Mouse (Mus musculus) limb, embryonic 14.5 days (tissue): ENCODE measurements around the gene Svs2. TPM values are rescaled to one million over a fixed set of nuclear protein-coding genes. Genes with fewer than 3 reads are reported as not detected.
"Not testable (repeated sequence)": the region's sequence is repeated elsewhere in the genome, so short reads cannot be mapped to it uniquely, and the experiment has no call there.

Experiments used
- ATAC-seq: fragments of 200-750 bp; cut with Nextera tagmentation; 2 replicates; pipeline ENCODE4 v1.8.0; 2017; ENCODE audit warnings: low read depth, moderate number of reproducible peaks, moderate TSS enrichment; ENCODE audit not compliant: low FRiP score
- DNase-seq: peaks from one replicate; pipeline ENCODE4 v3.0.0-alpha.2; 2015; ENCODE audit warnings: low spot score
- H3K27ac ChIP-seq: fragments of 300-500 bp; sonication (generic); replicated peaks from 2 replicates; pipeline ENCODE4 v1.5.1; 2014; ENCODE audit warnings: low read depth, mild to moderate bottlenecking, low read length, moderate library complexity, mixed read lengths
- H3K27me3 ChIP-seq: fragments of 300-500 bp; sonication (generic); 2 replicates; pipeline ENCODE4 v1.6.1; 2014; ENCODE audit warnings: low read length, mixed read lengths; ENCODE audit not compliant: control insufficient read depth, insufficient read depth
- H3K36me3 ChIP-seq: fragments of 300-500 bp; sonication (generic); 2 replicates; pipeline ENCODE4 v1.6.1; 2014; ENCODE audit warnings: mild to moderate bottlenecking, low read length, moderate library complexity, mixed read lengths; ENCODE audit not compliant: control insufficient read depth, insufficient read depth
- H3K4me1 ChIP-seq: fragments of 300-500 bp; sonication (generic); 2 replicates; pipeline ENCODE4 v1.6.1; 2014; ENCODE audit warnings: antibody characterized with exemption, low read length, mixed read lengths; ENCODE audit not compliant: control insufficient read depth, insufficient read depth
- H3K4me2 ChIP-seq: fragments of 300-500 bp; sonication (generic); replicated peaks from 2 replicates; pipeline ENCODE4 v1.6.1; 2014; ENCODE audit warnings: low read depth, mild to moderate bottlenecking, low read length, moderate library complexity; ENCODE audit not compliant: severe bottlenecking
- H3K4me3 ChIP-seq: fragments of 300-500 bp; sonication (generic); replicated peaks from 2 replicates; pipeline ENCODE4 v1.5.1; 2014; ENCODE audit warnings: low read length
- H3K9ac ChIP-seq: fragments of 300-500 bp; sonication (generic); 2 replicates; pipeline ENCODE4 v1.6.1; 2014; ENCODE audit warnings: mild to moderate bottlenecking, low read depth, low read length, moderate library complexity; ENCODE audit not compliant: severe bottlenecking
- H3K9me3 ChIP-seq: fragments of 300-500 bp; sonication (generic); 2 replicates; pipeline ENCODE4 v1.6.1; 2016; ENCODE audit warnings: low read length; ENCODE audit not compliant: control insufficient read depth
- POLR2A ChIP-seq: fragments of 200-500 bp; IDR thresholded peaks from 2 replicates; pipeline ENCODE4 v1.8.0; 2012; ENCODE audit warnings: inconsistent platforms, mild to moderate bottlenecking, moderate library complexity, borderline replicate concordance; ENCODE audit not compliant: insufficient read depth, insufficient read length; ENCODE audit errors: extremely low read depth
- WGBS: fragments of 180-500 bp; shearing (Covaris S2); extraction: QIAGEN DNeasy Blood & Tissue Kit; methylation state at CpG from one replicate; pipeline ENCODE4 v1.1.7; 2014; 5-methylcytosine and 5-hydroxymethylcytosine counted together
- polyA plus RNA-seq, 2 experiments: library from polyadenylated mRNA; depleted of rRNA in 1 of 2; stranded (reverse) in 1 of 2; unstranded in 1 of 2; fragments of >200 nt; fragmentation: Nextera tagmentation in 1 of 2; extraction: Ambion mirVana in 1 of 2; gene quantifications; 2 replicates each; pipeline versions ENCODE4 v1.2.1 to v1.2.3; 2012 to 2014

The Svs2 gene
- polyA plus RNA-seq, 2 experiments, result not detected

DNA sequence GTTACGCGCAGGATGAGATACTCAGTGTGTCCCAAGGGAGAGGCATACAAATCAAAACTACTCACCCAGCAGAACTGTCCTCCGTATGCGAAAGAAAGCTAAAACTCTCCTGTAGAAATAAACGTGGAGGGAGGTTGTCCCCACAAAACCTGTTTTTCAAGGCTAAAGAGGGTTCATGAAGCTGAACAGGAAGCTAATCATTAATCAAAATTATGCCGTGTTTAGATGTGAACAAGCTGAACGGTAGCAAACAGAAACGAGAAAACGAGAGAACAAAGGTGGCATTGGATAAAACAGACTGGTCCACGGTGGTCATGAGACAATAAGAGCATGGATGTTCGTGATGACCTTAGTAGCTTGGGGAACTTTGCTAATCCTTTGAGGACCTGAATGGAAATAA is 16.7 kb downstream of the Svs2 start, which contains the start of gene Wfdc15b:
TSS of gene Wfdc15b (minus strand) at position 139 of the 400 bp plus-strand sequence.
- Histone ChIP-seq H3K27me3 (no peaks in the 10 kb centered on the region), H3K4me3 (no peak within 1 kb of the TSS), H3K36me3 (no peaks in the 10 kb centered on the region), H3K9me3 (no peaks in the 10 kb centered on the region), H3K4me1 (no peaks in the 10 kb centered on the region), H3K27ac (no peak within 1 kb of the TSS), H3K9ac (no peak within 1 kb of the TSS), H3K4me2 (no peak within 1 kb of the TSS)
- no peak for TF ChIP-seq POLR2A
- ATAC-seq, result no peak
- DNase-seq, result no peak
- WGBS, result 70% methylated on average over 11 of the region's 11 CpGs

DNA sequence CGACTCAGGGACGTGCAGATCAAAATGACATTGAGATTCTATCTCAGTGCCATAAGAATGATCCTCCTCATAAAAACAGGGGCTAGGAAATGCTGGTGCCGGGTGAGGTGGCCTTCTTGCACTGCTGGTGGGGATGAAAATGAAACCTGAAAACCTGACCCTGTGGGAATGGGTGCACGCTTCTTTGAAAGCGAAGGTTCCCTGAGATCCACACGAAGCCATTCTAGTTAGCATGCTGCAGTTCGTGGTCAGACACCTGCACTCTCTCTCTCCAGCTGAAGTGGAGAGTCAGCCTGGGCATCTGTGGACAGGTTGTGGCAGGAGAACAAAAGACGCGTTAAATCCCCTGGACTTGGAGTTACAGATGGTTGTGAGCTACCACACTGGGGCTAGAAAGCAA is 19.0 kb downstream of the Svs2 start:
- no peak for TF ChIP-seq POLR2A
- Histone ChIP-seq H3K4me2 (no peak overlapping the region), H3K36me3 (no peaks in the 10 kb centered on the region), H3K9ac (no peak overlapping the region), H3K9me3 (no peaks in the 10 kb centered on the region), H3K4me3 (no peak overlapping the region), H3K4me1 (no peaks in the 10 kb centered on the region), H3K27me3 (no peaks in the 10 kb centered on the region), H3K27ac (no peak overlapping the region)
- no peak for DNase-seq
- WGBS, result 81% methylated on average over 9 of the region's 9 CpGs
- ATAC-seq, result no peak

- H3K4me2 ChIP-seq, result no peak overlapping the region
- WGBS, result 89% methylated on average over 5 of the region's 5 CpGs
- H3K27me3 ChIP-seq, result no peaks in the 10 kb centered on the region
- H3K9ac ChIP-seq, result no peak overlapping the region
- TF ChIP-seq POLR2A, result no peak
- no peak overlapping the region for H3K4me3 ChIP-seq
- no peak for DNase-seq
- no peak for ATAC-seq
- no peaks in the 10 kb centered on the region for H3K9me3 ChIP-seq
- no peak overlapping the region for H3K27ac ChIP-seq
- H3K4me1 ChIP-seq, result no peaks in the 10 kb centered on the region
- no peaks in the 10 kb centered on the region for H3K36me3 ChIP-seq
Observed at GRCm38 (mm10) chr2:164212711-164213110, 25.6 kb downstream of the Svs2 start.

DNA sequence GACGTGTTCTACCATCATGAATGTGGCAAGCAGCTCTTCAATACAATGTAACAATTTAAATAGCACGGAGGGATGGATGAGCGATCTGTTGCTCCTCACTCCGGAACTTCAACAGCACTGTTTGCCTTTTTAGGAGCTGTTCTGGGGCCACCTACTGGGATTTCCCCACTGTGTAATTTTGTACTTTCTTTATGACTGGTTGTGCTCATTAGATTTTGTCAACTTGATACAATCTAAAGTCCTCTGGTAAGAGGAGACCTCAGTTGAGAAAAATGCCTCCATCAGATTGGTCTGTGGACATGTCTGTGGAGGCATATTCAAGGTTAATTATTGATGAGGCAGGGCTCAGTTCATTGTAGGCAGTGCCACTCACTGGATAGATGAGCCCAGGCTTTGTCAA is 27.4 kb downstream of the Svs2 start:
- WGBS, result 92% methylated on average over 4 of the region's 4 CpGs
- no peak for DNase-seq
- no peak overlapping the region for H3K4me3 ChIP-seq
- no peaks in the 10 kb centered on the region for H3K9me3 ChIP-seq
- H3K27ac ChIP-seq, result no peak overlapping the region
- no peak for ATAC-seq
- H3K4me2 ChIP-seq, result no peak overlapping the region
- H3K4me1 ChIP-seq, result no peaks in the 10 kb centered on the region
- no peaks in the 10 kb centered on the region for H3K27me3 ChIP-seq
- TF ChIP-seq POLR2A, result no peak
- H3K9ac ChIP-seq, result no peak overlapping the region
- H3K36me3 ChIP-seq, result no peaks in the 10 kb centered on the region

- no peak for TF ChIP-seq POLR2A
Observed at GRCm38 (mm10) chr2:164206676-164207075, 31.6 kb downstream of the Svs2 start.

GRCm38 (mm10) chr2:164206011-164206410 is 32.3 kb downstream of the Svs2 start:
- H3K36me3 ChIP-seq, DNase-seq, H3K9ac ChIP-seq, H3K27ac ChIP-seq, ATAC-seq, H3K9me3 ChIP-seq, H3K4me3 ChIP-seq, H3K27me3 ChIP-seq, H3K4me2 ChIP-seq, H3K4me1 ChIP-seq: not testable (repeated sequence)
- 90% methylated on average over 10 of the region's 10 CpGs for WGBS

More at GRCm38 (mm10) chr2:164206676-164207075, 31.6 kb downstream of the Svs2 start:
- Histone ChIP-seq H3K4me2 (no peak overlapping the region), H3K27me3 (no peaks in the 10 kb centered on the region), H3K4me3 (no peak overlapping the region), H3K27ac (no peak overlapping the region), H3K9ac (no peak overlapping the region), H3K4me1 (no peaks in the 10 kb centered on the region), H3K36me3 (no peaks in the 10 kb centered on the region), H3K9me3 (no peaks in the 10 kb centered on the region)
- 79% methylated on average over 4 of the region's 4 CpGs for WGBS
- ATAC-seq (no peak), DNase-seq (no peak)
